Mouse (Mus musculus): Measurements from ENCODE around the gene Xylt1. TPM values are rescaled to one million over a fixed set of nuclear protein-coding genes. Genes with fewer than 3 reads are reported as not detected.
A peak's percentile ranks its signal among the peaks of the same experiment; 100 is the strongest.

Xylt1 gene
- polyA plus RNA-seq, 1 experiment from 2014 or later: 0.86 TPM

GRCm38 (mm10) chr7:117494618-117495310 is 114.0 kb downstream of the Xylt1 start:
- H3K4me1 ChIP-seq: peaks cover 19% of the 10 kb centered on the region
- H3K27ac ChIP-seq (replicated peaks): no peak overlapping the region
- no peak for DNase-seq (ENCODE audit: low spot score)
- no peaks in the 10 kb centered on the region for H3K36me3 ChIP-seq (replicated peaks)
- no peaks in the 10 kb centered on the region for H3K9me3 ChIP-seq
- H3K27me3 ChIP-seq (replicated peaks; ENCODE audit: low read depth, poor library complexity, severe bottlenecking): no peaks in the 10 kb centered on the region
- 86% methylated on average over 8 of the region's 8 CpGs for WGBS
- H3K4me3 ChIP-seq: no peak overlapping the region

GRCm38 (mm10) chr7:117495751-117496150 is 115.0 kb downstream of the Xylt1 start:
- Histone ChIP-seq H3K36me3 (replicated peaks) (no peaks in the 10 kb centered on the region), H3K27ac (replicated peaks) (no peak overlapping the region), H3K9me3 (no peaks in the 10 kb centered on the region), H3K4me1 (peaks cover 16% of the 10 kb centered on the region), H3K4me3 (no peak overlapping the region), H3K27me3 (replicated peaks; ENCODE audit: low read depth, poor library complexity, severe bottlenecking) (no peaks in the 10 kb centered on the region)
- DNase-seq (ENCODE audit: low spot score): no peak
- WGBS: 84% methylated on average over 8 of the region's 8 CpGs

DNA sequence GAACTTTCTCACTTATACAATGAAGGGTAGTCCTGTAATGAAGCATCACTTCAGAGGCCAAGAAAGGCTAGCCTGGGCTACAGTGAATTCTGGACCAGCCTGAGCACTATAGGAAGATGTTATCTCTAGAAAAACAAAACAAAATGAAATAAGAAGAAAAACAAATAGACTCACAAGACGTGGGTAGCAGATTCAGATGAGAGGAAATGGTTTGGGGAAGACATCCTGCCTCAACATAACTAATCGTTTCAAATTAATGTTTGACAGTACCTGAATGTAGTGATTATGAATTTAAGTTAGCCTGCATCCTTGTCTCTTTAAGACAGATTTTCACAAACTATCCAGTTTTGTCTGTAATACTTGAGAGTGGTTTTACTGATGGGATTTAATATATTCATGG is 117.4 kb downstream of the Xylt1 start:
- WGBS: 73% methylated on average over 2 of the region's 2 CpGs
- no peak for DNase-seq (ENCODE audit: low spot score)
- no peak overlapping the region for H3K27ac ChIP-seq (replicated peaks)

DNA sequence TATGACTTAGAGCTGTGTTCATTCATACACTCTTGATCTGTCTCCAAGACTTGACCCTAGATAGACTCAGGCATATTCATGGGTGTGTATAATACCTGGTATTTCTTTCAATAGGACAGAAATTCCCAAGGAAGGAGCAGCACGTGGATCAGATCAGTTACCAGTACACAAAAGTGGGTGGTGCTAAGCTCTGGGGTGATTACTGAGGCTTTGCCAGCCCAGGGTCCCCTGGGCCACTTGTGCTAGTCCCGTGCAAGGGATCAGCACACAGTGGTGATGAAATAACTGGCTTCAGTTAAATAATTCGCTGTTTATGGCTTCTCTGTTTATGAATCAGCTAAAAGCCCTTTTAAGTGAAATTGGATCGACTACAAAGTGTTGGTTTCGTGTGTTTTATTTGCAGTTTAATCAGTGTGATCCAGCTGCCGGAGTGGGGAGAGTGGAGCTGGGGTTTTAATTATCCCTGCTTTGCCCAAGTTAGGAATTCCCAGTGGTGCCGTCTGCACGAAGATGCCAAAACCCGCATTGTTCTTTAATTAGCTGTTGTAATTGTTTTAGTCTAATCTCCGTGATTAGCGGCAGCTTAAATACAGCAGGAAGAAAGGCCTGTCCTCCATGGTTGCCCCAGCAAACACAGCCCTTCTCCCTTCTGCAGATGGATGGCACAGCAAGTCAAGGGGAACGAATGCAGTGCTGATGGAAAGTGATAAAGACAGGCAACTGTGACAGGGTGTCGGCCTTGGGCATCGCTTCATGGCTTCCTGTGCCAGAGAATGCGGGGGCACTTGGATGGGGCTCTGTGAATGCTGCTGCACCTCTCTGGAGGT is 120.8 kb downstream of the Xylt1 start:
- 0 out of 2 replicates have a peak, but pooled peaks cover 5% of the 10 kb centered on the region for H3K9me3 ChIP-seq
- no peaks in the 10 kb centered on the region for H3K27me3 ChIP-seq (replicated peaks; ENCODE audit: low read depth, poor library complexity, severe bottlenecking)
- H3K4me1 ChIP-seq: peaks cover 7% of the 10 kb centered on the region; the same call in 1 of the 2 replicates
- 78% methylated on average over 15 of the region's 15 CpGs for WGBS
- H3K36me3 ChIP-seq (replicated peaks): no peaks in the 10 kb centered on the region
- no peak overlapping the region for H3K4me3 ChIP-seq
- DNase-seq (ENCODE audit: low spot score): no peak
- no peak overlapping the region for H3K27ac ChIP-seq (replicated peaks)

More for the DNA sequence above, 117.4 kb downstream of the Xylt1 start:
- Histone ChIP-seq H3K27me3 (replicated peaks; ENCODE audit: low read depth, poor library complexity, severe bottlenecking) (no peaks in the 10 kb centered on the region), H3K36me3 (replicated peaks) (no peaks in the 10 kb centered on the region), H3K4me3 (no peak overlapping the region), H3K9me3 (0 out of 2 replicates have a peak, but pooled peaks cover 5% of the 10 kb centered on the region), H3K4me1 (peaks cover 17% of the 10 kb centered on the region)

GRCm38 (mm10) chr7:117502415-117502814 is 121.6 kb downstream of the Xylt1 start:
- no peak for DNase-seq (ENCODE audit: low spot score)
- H3K9me3 ChIP-seq: 0 out of 2 replicates have a peak, but pooled peaks cover 5% of the 10 kb centered on the region
- peaks cover 7% of the 10 kb centered on the region; the same call in 1 of the 2 replicates for H3K4me1 ChIP-seq
- H3K4me3 ChIP-seq: no peak overlapping the region
- no peaks in the 10 kb centered on the region for H3K36me3 ChIP-seq (replicated peaks)
- 89% methylated on average over 5 of the region's 5 CpGs for WGBS
- H3K27me3 ChIP-seq (replicated peaks; ENCODE audit: low read depth, poor library complexity, severe bottlenecking): no peaks in the 10 kb centered on the region
- H3K27ac ChIP-seq (replicated peaks): no peak overlapping the region

DNA sequence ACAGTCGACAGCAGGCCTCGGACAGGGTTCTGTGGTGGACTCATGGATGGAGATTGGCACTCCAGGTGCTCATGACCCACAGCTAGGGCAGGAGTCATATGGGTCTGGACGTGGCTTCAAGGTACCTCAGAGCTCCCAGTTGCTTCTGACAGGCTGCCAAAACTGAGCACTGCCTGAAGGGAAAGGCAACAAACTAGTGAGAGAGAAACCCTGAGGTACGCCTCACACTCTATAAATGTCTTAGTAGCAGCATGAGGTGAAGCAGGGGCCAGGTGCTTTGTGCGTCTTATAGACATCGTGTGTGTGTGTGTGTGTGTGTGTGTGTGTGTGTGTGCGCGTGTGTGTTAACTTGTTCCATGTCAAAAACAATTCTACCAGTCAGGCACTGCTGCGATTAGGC is 122.9 kb downstream of the Xylt1 start:
- Histone ChIP-seq H3K36me3 (replicated peaks) (no peaks in the 10 kb centered on the region), H3K4me3 (no peak overlapping the region), H3K4me1 (peaks cover 13% of the 10 kb centered on the region; the same call in 1 of the 2 replicates), H3K27me3 (replicated peaks; ENCODE audit: low read depth, poor library complexity, severe bottlenecking) (no peaks in the 10 kb centered on the region), H3K9me3 (0 out of 2 replicates have a peak, but pooled peaks cover 5% of the 10 kb centered on the region), H3K27ac (replicated peaks) (no peak overlapping the region)
- 90% methylated on average over 9 of the region's 9 CpGs for WGBS
- no peak for DNase-seq (ENCODE audit: low spot score)

DNA sequence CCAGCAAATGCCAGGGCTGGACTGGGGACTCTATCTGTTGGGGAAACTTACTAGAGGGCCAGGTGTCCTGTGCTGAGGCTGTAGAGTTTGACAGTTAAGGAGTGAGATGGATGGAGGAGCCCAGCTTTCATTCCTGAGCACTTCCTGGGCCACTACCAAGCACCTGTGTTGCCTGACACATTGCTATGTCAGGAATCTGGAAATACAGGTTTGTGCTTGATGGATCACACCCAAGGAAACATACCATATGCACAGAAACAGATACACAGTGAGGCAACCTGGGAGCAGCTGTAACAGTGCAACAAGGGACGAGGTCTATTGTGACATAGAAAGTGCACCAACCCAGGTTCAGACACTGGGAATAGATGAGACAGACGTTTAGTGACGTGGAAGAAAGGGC is 125.0 kb downstream of the Xylt1 start:
- 86% methylated on average over 3 of the region's 3 CpGs for WGBS
- peak; percentile 14 for DNase-seq (ENCODE audit: low spot score)

DNA sequence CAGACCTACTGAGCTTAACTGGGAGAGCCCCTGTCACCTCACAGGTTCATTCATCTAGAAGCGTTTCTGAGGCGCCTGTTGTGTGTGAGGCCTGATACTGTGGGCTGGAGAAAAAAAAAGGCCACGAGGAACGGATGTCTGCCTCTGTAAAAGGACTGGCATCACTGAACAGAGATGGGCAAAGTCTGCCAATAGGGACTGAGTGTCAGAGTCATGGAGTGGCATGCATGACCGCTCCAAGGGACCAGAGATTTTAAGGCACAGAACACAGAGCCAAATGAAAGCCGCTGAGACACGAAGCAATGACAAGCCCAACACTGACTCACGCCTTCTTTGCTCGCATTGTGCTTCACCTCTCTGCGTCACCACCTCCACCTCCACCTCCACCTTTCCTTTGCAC is 126.6 kb downstream of the Xylt1 start:
- Histone ChIP-seq H3K4me3 (no peak overlapping the region), H3K27ac (replicated peaks) (no peak overlapping the region), H3K36me3 (replicated peaks) (no peaks in the 10 kb centered on the region), H3K9me3 (no peaks in the 10 kb centered on the region), H3K4me1 (peaks cover 14% of the 10 kb centered on the region; the same call in 1 of the 2 replicates), H3K27me3 (replicated peaks; ENCODE audit: low read depth, poor library complexity, severe bottlenecking) (no peaks in the 10 kb centered on the region)
- 95% methylated on average over 10 of the region's 10 CpGs for WGBS
- DNase-seq (ENCODE audit: low spot score): no peak

More for the DNA sequence above, 125.0 kb downstream of the Xylt1 start:
- Histone ChIP-seq H3K36me3 (replicated peaks) (no peaks in the 10 kb centered on the region), H3K27me3 (replicated peaks; ENCODE audit: low read depth, poor library complexity, severe bottlenecking) (no peaks in the 10 kb centered on the region), H3K4me3 (no peak overlapping the region), H3K4me1 (peaks cover 17% of the 10 kb centered on the region; the same call in 1 of the 2 replicates), H3K9me3 (0 out of 2 replicates have a peak, but pooled peaks cover 5% of the 10 kb centered on the region), H3K27ac (replicated peaks) (no peak overlapping the region)

GRCm38 (mm10) chr7:117508090-117508489 is 127.3 kb downstream of the Xylt1 start:
- no peaks in the 10 kb centered on the region for H3K9me3 ChIP-seq
- no peak for DNase-seq (ENCODE audit: low spot score)
- H3K4me3 ChIP-seq: no peak overlapping the region

DNA sequence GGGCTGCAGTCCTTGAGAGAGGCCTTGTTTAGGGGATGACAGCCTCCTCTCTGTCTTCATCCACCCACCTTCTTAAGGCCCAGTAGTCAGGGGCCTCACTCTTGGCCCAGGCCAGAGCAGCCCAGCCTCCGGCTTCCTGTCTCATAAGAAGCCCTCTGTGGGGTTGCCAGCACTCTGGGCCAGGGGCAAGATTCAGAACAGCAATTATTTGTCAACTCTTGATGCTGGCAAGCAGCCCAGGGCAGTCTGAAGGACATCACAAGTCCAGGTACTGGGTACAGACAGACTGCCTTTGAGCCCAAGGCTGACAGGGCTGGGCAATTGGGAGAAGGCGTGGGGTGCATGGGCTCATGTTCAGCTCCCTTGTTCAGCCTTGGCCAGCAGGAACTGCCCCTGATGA is 129.3 kb downstream of the Xylt1 start:
- H3K4me1 ChIP-seq: peaks cover 17% of the 10 kb centered on the region; the same call in 1 of the 2 replicates
- no peak for DNase-seq (ENCODE audit: low spot score)
- H3K9me3 ChIP-seq: no peaks in the 10 kb centered on the region
- H3K4me3 ChIP-seq: no peak overlapping the region
- no peaks in the 10 kb centered on the region for H3K27me3 ChIP-seq (replicated peaks; ENCODE audit: low read depth, poor library complexity, severe bottlenecking)
- no peaks in the 10 kb centered on the region for H3K36me3 ChIP-seq (replicated peaks)
- WGBS: 91% methylated on average over 2 of the region's 2 CpGs
- H3K27ac ChIP-seq (replicated peaks): no peak overlapping the region; the same call in 1 of the 2 replicates

More at GRCm38 (mm10) chr7:117508090-117508489, 127.3 kb downstream of the Xylt1 start:
- Histone ChIP-seq H3K36me3 (replicated peaks) (no peaks in the 10 kb centered on the region), H3K4me1 (peaks cover 14% of the 10 kb centered on the region; the same call in 1 of the 2 replicates), H3K27ac (replicated peaks) (no peak overlapping the region), H3K27me3 (replicated peaks; ENCODE audit: low read depth, poor library complexity, severe bottlenecking) (no peaks in the 10 kb centered on the region)
- 70% methylated on average over 8 of the region's 8 CpGs for WGBS

- Histone ChIP-seq H3K4me1 (peaks cover 12% of the 10 kb centered on the region; the same call in 1 of the 2 replicates), H3K27ac (replicated peaks) (no peak overlapping the region), H3K4me3 (no peak overlapping the region), H3K27me3 (replicated peaks; ENCODE audit: low read depth, poor library complexity, severe bottlenecking) (no peaks in the 10 kb centered on the region), H3K36me3 (replicated peaks) (no peaks in the 10 kb centered on the region), H3K9me3 (no peaks in the 10 kb centered on the region)
- 81% methylated on average over 2 of the region's 2 CpGs for WGBS
- DNase-seq (ENCODE audit: low spot score): no peak
Measured at GRCm38 (mm10) chr7:117512301-117512700, 131.5 kb downstream of the Xylt1 start.

- 63% methylated on average over 1 of the region's 1 CpGs for WGBS
- no peaks in the 10 kb centered on the region for H3K9me3 ChIP-seq
- no peak for DNase-seq (ENCODE audit: low spot score)
Measured at GRCm38 (mm10) chr7:117515794-117516193, 135.0 kb downstream of the Xylt1 start.

More at GRCm38 (mm10) chr7:117515794-117516193, 135.0 kb downstream of the Xylt1 start:
- no peak overlapping the region for H3K27ac ChIP-seq (replicated peaks)
- H3K4me1 ChIP-seq: 0 out of 2 replicates have a peak, but pooled peaks cover 2% of the 10 kb centered on the region
- no peaks in the 10 kb centered on the region for H3K27me3 ChIP-seq (replicated peaks; ENCODE audit: low read depth, poor library complexity, severe bottlenecking)
- no peak overlapping the region for H3K4me3 ChIP-seq
- no peaks in the 10 kb centered on the region for H3K36me3 ChIP-seq (replicated peaks)

Measured in embryonic facial prominence, embryonic 10.5 days (tissue).